17 mouse cellular contexts compared by ENCODE assay signal in the genomic region with DNA sequence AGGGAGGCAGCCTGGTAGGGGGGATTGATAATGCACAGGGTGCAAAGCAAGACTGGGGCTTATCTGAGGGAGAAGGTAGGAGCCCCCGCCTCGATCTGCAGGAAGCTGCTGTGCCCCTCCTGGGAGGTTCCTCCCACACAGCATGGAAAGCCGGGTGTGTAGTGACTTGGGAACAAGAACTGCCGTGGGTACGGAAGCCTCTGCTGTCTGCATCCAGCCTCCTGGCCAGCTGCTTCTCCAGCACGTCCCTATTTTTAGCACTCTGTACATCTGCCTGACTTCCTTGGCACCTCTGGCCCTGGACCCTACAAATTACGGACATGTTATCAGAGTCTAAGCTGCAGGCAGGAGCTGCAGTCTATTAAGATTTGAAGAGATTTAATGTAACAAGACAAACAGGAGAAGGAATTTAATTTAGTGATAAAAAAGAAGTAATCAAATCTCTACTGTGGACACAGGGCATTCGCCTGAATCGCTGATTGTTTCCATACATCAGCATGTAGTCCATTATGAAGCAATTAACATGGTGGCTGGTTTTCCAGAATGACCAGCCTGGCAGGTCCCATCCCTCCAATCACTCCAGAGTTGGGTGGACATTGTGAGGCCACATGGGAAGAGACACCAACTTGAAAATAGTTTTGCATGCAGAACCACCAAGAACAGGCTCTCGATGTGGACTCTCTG. TPM values are rescaled to one million over a fixed set of nuclear protein-coding genes. Genes with fewer than 3 reads are reported as not detected.
A peak's percentile ranks its signal among the peaks of the same experiment; 100 is the strongest.
DNase-seq lines count a peak whose midpoint lies in the region; ATAC-seq lines count a peak whose summit lies in the region.
"Had no signal": no experiment of that assay in that cellular context is flagged by ENCODE, and none has a peak within 500 bp of the region (broad histone marks: within the 10 kb centered on the region; RNA-seq: fewer than 3 reads in every experiment).

No protein-coding gene starts in this region.

- H3K4me1 ChIP-seq in heart, embryonic 12.5 days (replicated peaks): 0 out of 2 replicates have a peak, but pooled peaks cover 3% of the 10 kb centered on the region
- peaks cover 11% of the 10 kb centered on the region for H3K4me1 ChIP-seq in neural tube, embryonic 15.5 days
- peaks cover 9% of the 10 kb centered on the region for H3K4me1 ChIP-seq in hindbrain, embryonic 12.5 days
- H3K4me1 ChIP-seq: limb, embryonic 12.5 days; megakaryocyte, embryonic 14.5 days had no signal

- 32% methylated on average over 10 of the region's 10 CpGs for WGBS in heart, embryonic 12.5 days
- 50% methylated on average over 10 of the region's 10 CpGs for WGBS in neural tube, embryonic 15.5 days
- 44% methylated on average over 10 of the region's 10 CpGs for WGBS in hindbrain, embryonic 12.5 days

- no peak for DNase-seq in heart, postnatal 36 days
- DNase-seq in neural tube, embryonic 10.5 days (ENCODE audit: extremely low spot score, low spot score): no peak
- DNase-seq in lung, postnatal 36 days: no peak
- no peak for DNase-seq in right cerebral cortex, postnatal 14 days
- DNase-seq: adrenal gland, postnatal 14 days; cerebellum, adult 9-11 months; gastrocnemius, postnatal 10 days had no signal

- no peak overlapping the region for H3K9ac ChIP-seq in heart, embryonic 12.5 days
- H3K9ac ChIP-seq in neural tube, embryonic 15.5 days (replicated peaks): no peak overlapping the region
- no peak overlapping the region for H3K9ac ChIP-seq in hindbrain, embryonic 12.5 days
- H3K9ac ChIP-seq: limb, embryonic 12.5 days; liver, embryonic 14.5 days had no signal

- no peaks in the 10 kb centered on the region for H3K9me3 ChIP-seq in heart, embryonic 12.5 days (replicated peaks)
- no peaks in the 10 kb centered on the region for H3K9me3 ChIP-seq in neural tube, embryonic 15.5 days (replicated peaks)
- H3K9me3 ChIP-seq in hindbrain, embryonic 12.5 days (replicated peaks): no peaks in the 10 kb centered on the region
- H3K9me3 ChIP-seq: limb, embryonic 12.5 days; megakaryocyte, embryonic 14.5 days had no signal

- H3K36me3 ChIP-seq in heart, embryonic 12.5 days: no peaks in the 10 kb centered on the region
- no peaks in the 10 kb centered on the region for H3K36me3 ChIP-seq in neural tube, embryonic 15.5 days
- H3K36me3 ChIP-seq in hindbrain, embryonic 12.5 days: no peaks in the 10 kb centered on the region
- H3K36me3 ChIP-seq: limb, embryonic 12.5 days had no signal

- H3K27ac ChIP-seq in heart, embryonic 12.5 days (ENCODE audit: poor library complexity, severe bottlenecking): no peak overlapping the region
- no peak overlapping the region for H3K27ac ChIP-seq in neural tube, embryonic 15.5 days (replicated peaks)
- no peak overlapping the region for H3K27ac ChIP-seq in hindbrain, embryonic 12.5 days
- H3K27ac ChIP-seq: left cerebral cortex, adult 2 months; limb, embryonic 12.5 days; liver, embryonic 14.5 days had no signal

- intact Hi-C loops in heart, postnatal 36 days (cut with DNase I): no loop called here

- H3K27me3 ChIP-seq in heart, embryonic 12.5 days (replicated peaks): peaks cover 15% of the 10 kb centered on the region
- no peaks in the 10 kb centered on the region for H3K27me3 ChIP-seq in neural tube, embryonic 15.5 days (replicated peaks)
- 0 out of 2 replicates have a peak, but pooled peaks cover 2% of the 10 kb centered on the region for H3K27me3 ChIP-seq in hindbrain, embryonic 12.5 days

- peak overlapping the region; percentile 34 for H3K4me2 ChIP-seq in heart, embryonic 12.5 days
- H3K4me2 ChIP-seq in neural tube, embryonic 15.5 days: 0 out of 2 replicates have a peak overlapping the region, but pooled peaks have one; percentile 6
- no peak overlapping the region; the same call in 1 of the 2 replicates for H3K4me2 ChIP-seq in hindbrain, embryonic 12.5 days (replicated peaks)
- H3K4me2 ChIP-seq: limb, embryonic 12.5 days had no signal

- H3K4me3 ChIP-seq in heart, embryonic 12.5 days: no peak overlapping the region
- H3K4me3 ChIP-seq in neural tube, embryonic 15.5 days (replicated peaks): no peak overlapping the region
- H3K4me3 ChIP-seq in hindbrain, embryonic 12.5 days: no peak overlapping the region
- H3K4me3 ChIP-seq: left cerebral cortex, adult 2 months; limb, embryonic 12.5 days; megakaryocyte, embryonic 14.5 days had no signal

- ATAC-seq in heart, embryonic 12.5 days (ENCODE audit: insufficient number of reproducible peaks, low FRiP score): no peak
- no peak for ATAC-seq in neural tube, embryonic 15.5 days (ENCODE audit: low FRiP score)
- ATAC-seq in hindbrain, embryonic 12.5 days (ENCODE audit: low FRiP score): peak; percentile 61; the same call in 1 of the 2 replicates
- ATAC-seq: CD4-positive, CD25-positive, alpha-beta regulatory T cell, adult 4 months; lung, postnatal 0 days had no signal

RNA-seq across cellular contexts. Expression of gene Galnt9, which starts 38.4 kb away (rescaled TPM):
- polyA plus RNA-seq in heart, embryonic 12.5 days (2016; fragmentation: Nextera tagmentation; extraction: Ambion mirVana): not detected in 2 replicates
- not detected for total RNA-seq in heart, postnatal 36 days (2021)
- polyA plus RNA-seq in neural tube, embryonic 15.5 days (2015; fragmentation: Nextera tagmentation; extraction: Ambion mirVana): 19.4 and 23.3 TPM in 2 replicates
- polyA plus RNA-seq in hindbrain, embryonic 12.5 days (2016; fragmentation: Nextera tagmentation; extraction: Ambion mirVana): 8.2 and 8.8 TPM in 2 replicates
- total RNA-seq: adrenal gland, postnatal 14 days had no signal
- polyA plus RNA-seq: kidney, embryonic 14.5 days had no signal

RNA-seq across cellular contexts. Expression of gene Fbrsl1, which starts 57.5 kb away (rescaled TPM):
- polyA plus RNA-seq in heart, embryonic 12.5 days (2016; fragmentation: Nextera tagmentation; extraction: Ambion mirVana): 14.4 and 14.8 TPM in 2 replicates
- total RNA-seq in heart, postnatal 36 days (2021): 10 to 100 TPM; 38.5 to 50.5 TPM
- polyA plus RNA-seq in neural tube, embryonic 15.5 days (2015; fragmentation: Nextera tagmentation; extraction: Ambion mirVana): 16.7 and 19.7 TPM in 2 replicates
- 34.4 and 35.5 TPM in 2 replicates for polyA plus RNA-seq in hindbrain, embryonic 12.5 days (2016; fragmentation: Nextera tagmentation; extraction: Ambion mirVana)
